Mouse (Mus musculus) gastrocnemius, adult 8-10 months (tissue): ENCODE data around the gene Fmr1nb. TPM values are rescaled to one million over a fixed set of nuclear protein-coding genes. Genes with fewer than 3 reads are reported as not detected.
"Not testable (repeated sequence)": the region's sequence is repeated elsewhere in the genome, so short reads cannot be mapped to it uniquely, and the experiment has no call there.

Source experiments
- DNase-seq, 2 experiments: peaks; one replicate each; pipeline ENCODE4 v3.0.0; 2022; ENCODE audit warnings: low spot score in 2 of 2
- total RNA-seq, 4 experiments: library from RNA; stranded (reverse); gene quantifications; 2 replicates each; pipeline ENCODE4 v1.2.4; 2022

Fmr1nb gene
- total RNA-seq = not detected

- DNase-seq = no peak
Measured at GRCm38 (mm10) chrX:68761606-68762005, at the start of gene Fmr1nb. Gene Fmr1nb (plus strand): TSS chrX:68761839.

DNA sequence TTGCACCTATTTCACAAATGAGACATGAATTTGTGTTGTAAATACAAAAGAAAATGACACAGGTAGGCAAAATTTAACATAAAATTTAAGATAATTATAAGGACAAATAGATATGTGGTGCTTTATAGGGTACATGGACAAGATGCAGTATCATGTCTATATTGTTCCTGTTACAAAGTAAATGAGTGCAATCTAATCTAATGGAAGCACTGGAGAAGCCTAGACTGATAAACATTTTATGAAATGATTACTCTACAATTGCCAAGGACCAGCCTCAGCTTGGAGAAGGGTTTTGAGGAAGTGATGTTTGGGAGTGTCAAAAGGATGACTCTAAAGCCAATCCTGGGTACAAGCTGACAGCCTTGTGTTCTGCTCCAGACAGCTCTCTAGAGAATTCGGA, 24.7 kb upstream of the Fmr1nb start:
- no peak for DNase-seq

GRCm38 (mm10) chrX:68740088-68740487, 21.6 kb upstream of the Fmr1nb start:
- DNase-seq = no peak

- DNase-seq = not testable (repeated sequence)
Measured at GRCm38 (mm10) chrX:68820449-68820848, 58.8 kb downstream of the Fmr1nb start.

DNA sequence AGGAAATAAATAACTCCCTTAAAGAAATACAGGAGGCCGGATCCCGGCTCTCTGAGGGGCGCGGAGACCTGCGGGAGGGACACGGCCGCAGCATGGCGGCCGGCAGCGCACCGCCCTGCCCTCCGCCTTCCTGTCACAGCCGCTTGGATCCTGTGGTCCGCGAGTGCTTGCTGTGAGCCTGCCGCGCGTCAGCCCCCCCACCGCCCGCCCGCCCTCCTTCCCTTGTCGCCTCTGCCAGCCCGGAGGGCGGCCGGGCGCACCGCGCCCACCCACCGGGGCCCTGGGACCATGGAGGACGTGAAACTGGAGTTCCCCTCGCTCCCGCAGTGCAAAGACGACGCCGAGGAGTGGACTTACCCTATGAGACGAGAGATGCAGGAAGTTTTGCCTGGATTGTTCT, 59.4 kb downstream of the Fmr1nb start, which contains the start of gene Gm14698:
Gm14698 (plus strand) TSS at position 35 of the 400 bp plus-strand sequence.
- DNase-seq = not testable (repeated sequence)

DNA sequence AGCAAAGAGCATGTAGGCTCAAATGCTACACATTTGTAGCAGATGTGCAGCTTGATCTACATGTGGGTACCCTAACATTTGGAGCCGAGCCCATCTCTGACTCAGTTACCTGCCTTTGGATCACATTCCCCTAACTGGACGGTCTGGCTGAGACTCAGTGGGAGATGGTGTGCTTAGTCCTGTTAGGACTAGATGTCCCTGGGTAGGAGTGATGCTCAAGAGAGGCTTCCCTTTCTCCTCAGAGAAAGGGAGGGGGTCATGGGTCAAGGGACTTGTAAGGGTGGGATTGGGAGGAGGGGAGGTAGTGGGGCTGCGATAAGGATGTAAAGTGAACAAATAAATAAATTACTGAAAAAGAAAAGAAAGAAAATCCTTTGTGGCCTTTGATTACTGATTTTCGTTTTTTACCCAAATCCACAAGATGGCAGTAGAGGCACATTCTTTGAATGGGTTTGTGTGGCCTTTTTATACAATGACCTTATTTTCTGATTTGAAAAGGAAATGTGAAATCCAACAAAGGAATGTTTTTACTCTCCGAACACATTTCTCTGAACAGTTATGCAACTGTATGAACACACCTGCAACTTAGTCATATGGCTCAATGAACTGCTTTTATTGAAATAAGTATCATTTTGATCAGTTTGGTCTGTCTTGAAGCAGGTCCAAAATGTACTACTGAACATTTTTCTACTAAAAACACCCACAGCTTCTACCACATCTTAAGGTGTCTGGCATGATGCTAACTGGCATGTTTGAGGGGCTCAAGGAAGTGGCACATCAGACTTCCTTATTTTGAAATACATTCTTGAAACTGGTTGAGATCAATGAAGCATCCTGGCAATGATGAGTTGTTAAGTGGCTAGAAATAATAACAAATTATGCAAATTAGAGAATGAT, 78.2 kb downstream of the Fmr1nb start:
- DNase-seq = no peak

Other genes with a start within 250 kb of the Fmr1nb start
- 1 to 10 TPM; 3.9 to 9.2 (median 5.9) TPM for gene Fmr1, start 83.3 kb upstream of the Fmr1nb start, total RNA-seq
- gene Gm14698, start 59.3 kb downstream of the Fmr1nb start, total RNA-seq = 1 to 10 TPM; 3.7 to 7.8 (median 5.4) TPM
- gene Gm6812, start 131.2 kb downstream of the Fmr1nb start, total RNA-seq = not detected